Mouse (Mus musculus) adrenal gland, adult 18-20 months (tissue): ENCODE results near the gene Gpd1l. TPM values are rescaled to one million over a fixed set of nuclear protein-coding genes. Genes with fewer than 3 reads are reported as not detected.

Source experiments
- DNase-seq, 2 experiments: peaks; one replicate each; pipeline ENCODE4 v3.0.0; 2021 to 2022; ENCODE audit warnings: low spot score in 2 of 2
- total RNA-seq, 2 experiments: library from RNA; stranded (reverse); gene quantifications; 1 replicate in 1 of 2; 2 replicates in 1 of 2; pipeline ENCODE4 v1.2.3; 2021

Gene Gpd1l
- total RNA-seq, 2 experiments from 2014 or later = 20.1 to 35.0 TPM

DNA sequence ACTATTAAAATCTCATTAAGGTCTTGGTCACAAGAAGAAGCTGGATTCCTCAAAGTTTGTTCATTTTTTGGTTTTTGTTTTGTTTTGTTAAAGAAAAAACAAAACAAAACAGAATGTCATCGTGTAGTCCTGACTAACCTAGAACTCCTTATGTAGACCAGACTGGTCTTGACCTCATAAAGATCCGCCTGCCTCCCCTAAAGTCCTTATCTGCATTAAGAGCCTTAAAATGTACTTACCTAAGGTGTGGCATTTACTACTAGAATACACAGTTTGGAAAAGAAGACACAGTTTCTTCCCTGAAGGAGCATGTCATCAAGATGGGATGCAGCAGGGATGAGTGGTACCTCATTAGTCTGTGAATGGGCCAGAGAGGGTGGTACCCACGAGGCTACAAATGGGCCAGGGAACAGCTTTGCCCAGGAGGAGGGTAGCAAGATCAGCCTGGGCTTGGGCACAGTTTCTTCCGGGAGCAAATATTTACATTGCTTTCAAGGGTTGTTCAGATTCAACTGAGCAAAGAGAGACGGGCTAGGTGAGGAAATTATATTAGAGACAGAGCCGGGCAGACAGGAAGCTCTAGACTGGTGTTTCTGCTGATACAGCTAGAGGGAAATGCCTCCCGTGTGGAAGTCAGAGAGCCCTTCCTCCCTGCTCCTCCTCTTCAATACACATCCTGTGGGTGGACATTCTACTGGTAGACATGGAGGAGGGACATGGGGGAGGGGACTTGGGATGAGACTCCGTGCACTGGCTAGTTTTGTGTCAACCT, 82.2 kb downstream of the Gpd1l start:
- no peak for DNase-seq

Other genes starting within 250 kb of the Gpd1l start
- gene Dync1li1, start 245.2 kb downstream of the Gpd1l start, total RNA-seq = 10 to 100 TPM; 42.0 to 44.7 TPM
- 100 to 1,000 TPM in 1 of 2 experiments, 10 to 100 TPM in 1; 59.9 to 106 TPM for gene Cmtm6, start 202.9 kb downstream of the Gpd1l start, total RNA-seq
- gene Cmtm7, start 152.1 kb downstream of the Gpd1l start, total RNA-seq = 10 to 100 TPM; 18.3 to 34.4 TPM
- gene Cmtm8, start 89.8 kb downstream of the Gpd1l start, total RNA-seq = 1 to 10 TPM; 5.8 to 7.3 TPM
- gene Osbpl10, start 44.6 kb upstream of the Gpd1l start, total RNA-seq = 1 to 10 TPM; 4.2 to 6.5 TPM
- gene Rps27rt, start 48.8 kb upstream of the Gpd1l start, total RNA-seq = 10 to 100 TPM; 49.6 to 57.5 TPM